In the genomic region with DNA sequence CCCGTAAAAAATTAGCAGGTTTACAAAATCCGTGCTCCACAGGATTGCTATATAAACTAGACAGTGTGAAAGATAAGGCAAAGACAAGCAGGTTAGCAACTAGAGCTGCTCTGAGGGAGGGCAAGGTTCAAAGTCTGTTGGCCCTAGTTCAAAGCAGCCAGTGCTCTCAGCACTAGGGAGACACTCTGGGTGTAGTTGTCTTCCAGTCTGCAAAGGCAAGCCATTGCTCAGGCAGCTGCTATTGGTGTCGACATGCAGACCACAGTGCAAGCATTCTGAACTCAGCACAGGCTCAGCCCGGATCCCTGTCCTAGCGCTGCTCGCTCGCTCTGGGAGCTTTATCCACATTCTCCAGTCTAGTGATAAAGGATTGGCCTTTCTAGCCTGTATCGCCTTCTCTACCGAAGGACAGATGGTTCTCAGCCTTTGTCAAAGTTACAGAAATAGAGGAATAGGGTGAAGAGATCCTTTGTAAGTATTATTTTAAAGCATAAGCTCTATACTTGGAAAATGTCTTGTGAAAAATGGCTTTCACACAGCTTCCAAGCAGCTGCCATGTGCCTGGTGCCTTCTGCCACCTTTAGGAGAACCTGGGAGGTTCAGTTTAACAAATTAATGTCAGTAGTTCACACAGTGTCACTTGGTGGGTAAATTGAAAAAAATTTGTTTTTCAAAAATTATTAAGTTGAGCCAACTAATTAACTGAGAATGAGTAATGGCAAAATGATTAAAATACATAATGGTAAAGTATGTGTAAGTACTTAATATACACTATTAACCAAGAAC, we compare ENCODE assay signal across 12 mouse cellular contexts. TPM values are rescaled to one million over a fixed set of nuclear protein-coding genes. Genes with fewer than 3 reads are reported as not detected.
DNase-seq lines count a peak whose midpoint lies in the region; ATAC-seq and TF ChIP-seq lines count a peak whose summit lies in the region.
"Had no signal": no experiment of that assay in that cellular context is flagged by ENCODE, and none has a peak within 500 bp of the region (broad histone marks: within the 10 kb centered on the region; RNA-seq: fewer than 3 reads in every experiment).

No protein-coding gene starts in this region.

- no peak for TF ChIP-seq CTCF in thymus, adult 2 months (IDR thresholded peaks at IDR 0.05; ENCODE audit: borderline replicate concordance, control insufficient read depth, extremely low read depth, insufficient read depth, low read length, poor library complexity)

- H3K36me3 ChIP-seq in kidney, embryonic 14.5 days (ENCODE audit: control insufficient read depth, insufficient read depth, low read length): no peaks in the 10 kb centered on the region
- no peaks in the 10 kb centered on the region for H3K36me3 ChIP-seq in intestine, embryonic 14.5 days (ENCODE audit: control insufficient read depth, insufficient read depth, low read length)
- H3K36me3 ChIP-seq in thymus, adult 2 months (ENCODE audit: control insufficient read depth, insufficient read depth, low read length): peaks cover 40% of the 10 kb centered on the region

- no peak for ATAC-seq in kidney, embryonic 14.5 days (ENCODE audit: low FRiP score, low TSS enrichment)
- ATAC-seq in intestine, embryonic 14.5 days (replicated peaks; ENCODE audit: low FRiP score, low TSS enrichment, low read depth): peak; percentile 68
- ATAC-seq: forebrain, embryonic 13.5 days; inflammation-experienced regulatory T-cells, adult 6 months had no signal

- TF ChIP-seq POLR2A in thymus, adult 2 months (IDR thresholded peaks at IDR 0.05; ENCODE audit: control insufficient read depth, extremely low read depth, insufficient read depth, low read length, poor library complexity): no peak

- H3K4me2 ChIP-seq in kidney, embryonic 14.5 days (replicated peaks; ENCODE audit: low read depth, low read length): no peak overlapping the region
- no peak overlapping the region for H3K4me2 ChIP-seq in intestine, embryonic 14.5 days (ENCODE audit: low read length)
- H3K4me2 ChIP-seq: forebrain, embryonic 13.5 days had no signal

- DNase-seq in kidney, adult 11 months: peak; percentile 85
- no peak for DNase-seq in intestine, embryonic 14.5 days (ENCODE audit: low spot score)
- peak; percentile 92 for DNase-seq in kidney, adult 9 months
- peak; percentile 47 for DNase-seq in thymus, adult 2 months
- no peak for DNase-seq in left cerebral cortex, postnatal 36 days (ENCODE audit: low spot score in 2 of 2)
- no peak for DNase-seq in cerebellum, adult 11-12 months
- DNase-seq: embryo, embryonic 11 days had no signal

- H3K27ac ChIP-seq in kidney, embryonic 14.5 days (ENCODE audit: low read depth, low read length): no peak overlapping the region
- no peak overlapping the region for H3K27ac ChIP-seq in intestine, embryonic 14.5 days (ENCODE audit: low read depth)
- no peak overlapping the region for H3K27ac ChIP-seq in thymus, adult 2 months (ENCODE audit: control insufficient read depth, insufficient read depth, low read length)
- H3K27ac ChIP-seq: forebrain, embryonic 13.5 days; macrophage had no signal

- WGBS in kidney, embryonic 14.5 days: 77% methylated on average over 9 of the region's 9 CpGs
- WGBS in intestine, embryonic 14.5 days: 63% methylated on average over 9 of the region's 9 CpGs
- WGBS in thymus, adult 2 months: 84% methylated on average over 9 of the region's 9 CpGs

- H3K4me3 ChIP-seq in kidney, embryonic 14.5 days (ENCODE audit: low read length): no peak overlapping the region
- no peak overlapping the region for H3K4me3 ChIP-seq in intestine, embryonic 14.5 days (ENCODE audit: low read depth, low read length)
- H3K4me3 ChIP-seq in thymus, adult 2 months (ENCODE audit: control insufficient read depth, insufficient read depth, low read length): no peak overlapping the region
- H3K4me3 ChIP-seq: forebrain, embryonic 13.5 days had no signal

- no peak overlapping the region for H3K9ac ChIP-seq in kidney, embryonic 14.5 days (ENCODE audit: low read depth, low read length)
- H3K9ac ChIP-seq in intestine, embryonic 14.5 days (ENCODE audit: low read length): no peak overlapping the region
- H3K9ac ChIP-seq: forebrain, embryonic 13.5 days had no signal

- peaks cover 5% of the 10 kb centered on the region; the same call in 1 of the 2 replicates for H3K9me3 ChIP-seq in kidney, embryonic 14.5 days (ENCODE audit: control insufficient read depth, low read length)
- no peaks in the 10 kb centered on the region for H3K9me3 ChIP-seq in intestine, embryonic 14.5 days (ENCODE audit: control insufficient read depth, low read length)
- H3K9me3 ChIP-seq: forebrain, embryonic 13.5 days had no signal

- intact Hi-C loops in left cerebral cortex, postnatal 36 days (cut with DNase I): no loop called here

- H3K27me3 ChIP-seq in kidney, embryonic 14.5 days (ENCODE audit: control insufficient read depth, insufficient read depth, low read length): no peaks in the 10 kb centered on the region
- no peaks in the 10 kb centered on the region for H3K27me3 ChIP-seq in intestine, embryonic 14.5 days (replicated peaks; ENCODE audit: control insufficient read depth, insufficient read depth, low read length)
- H3K27me3 ChIP-seq in thymus, adult 2 months (ENCODE audit: control insufficient read depth, insufficient read depth, low read length): no peaks in the 10 kb centered on the region
- H3K27me3 ChIP-seq: forebrain, embryonic 13.5 days had no signal

- H3K4me1 ChIP-seq in kidney, embryonic 14.5 days (ENCODE audit: control insufficient read depth, insufficient read depth, low read length): peaks cover under 1% of the 10 kb centered on the region; the same call in 1 of the 2 replicates
- no peaks in the 10 kb centered on the region for H3K4me1 ChIP-seq in intestine, embryonic 14.5 days (replicated peaks; ENCODE audit: control insufficient read depth, insufficient read depth, low read length)
- H3K4me1 ChIP-seq in thymus, adult 2 months (replicated peaks; ENCODE audit: control insufficient read depth, insufficient read depth, low read length): peaks cover 8% of the 10 kb centered on the region

RNA-seq across cellular contexts. Expression of a gene that starts 5.5 kb away (rescaled TPM):
- 0.17 and 0.34 TPM in 2 replicates for polyA plus RNA-seq in kidney, embryonic 14.5 days (2014; fragmentation: Nextera tagmentation; extraction: Ambion mirVana)
- 0.04 TPM in 1 of 2 replicates, not detected in the other for polyA plus RNA-seq in intestine, embryonic 14.5 days (2014; fragmentation: Nextera tagmentation; extraction: Ambion mirVana)
- 101 and 126 TPM in 2 replicates for polyA plus RNA-seq in thymus, adult 2 months (2012; rRNA removed)
- under 1 TPM; 0.17 to 0.70 TPM for total RNA-seq in left cerebral cortex, postnatal 36 days (2021)
- total RNA-seq: gastrocnemius, postnatal 4 days had no signal
- polyA plus RNA-seq: macrophage had no signal

RNA-seq across cellular contexts. Expression of a gene that starts 16.9 kb away (rescaled TPM):
- polyA plus RNA-seq in kidney, embryonic 14.5 days (2014; fragmentation: Nextera tagmentation; extraction: Ambion mirVana): 131 and 155 TPM in 2 replicates
- polyA plus RNA-seq in intestine, embryonic 14.5 days (2014; fragmentation: Nextera tagmentation; extraction: Ambion mirVana): 143 and 150 TPM in 2 replicates
- polyA plus RNA-seq in thymus, adult 2 months (2012; rRNA removed): 111 and 122 TPM in 2 replicates
- 10 to 100 TPM; 57.9 to 58.8 TPM for total RNA-seq in left cerebral cortex, postnatal 36 days (2021)

RNA-seq across cellular contexts. Expression of a gene that starts 37.3 kb away (rescaled TPM):
- 41.3 and 42.6 TPM in 2 replicates for polyA plus RNA-seq in kidney, embryonic 14.5 days (2014; fragmentation: Nextera tagmentation; extraction: Ambion mirVana)
- polyA plus RNA-seq in intestine, embryonic 14.5 days (2014; fragmentation: Nextera tagmentation; extraction: Ambion mirVana): 49.4 and 53.0 TPM in 2 replicates
- 1,267 and 1,290 TPM in 2 replicates for polyA plus RNA-seq in thymus, adult 2 months (2012; rRNA removed)
- 1 to 10 TPM; 3.0 to 3.6 TPM for total RNA-seq in left cerebral cortex, postnatal 36 days (2021)

RNA-seq across cellular contexts. Expression of a gene that starts 42.8 kb away (rescaled TPM):
- polyA plus RNA-seq in kidney, embryonic 14.5 days (2014; fragmentation: Nextera tagmentation; extraction: Ambion mirVana): 49.3 and 54.2 TPM in 2 replicates
- polyA plus RNA-seq in intestine, embryonic 14.5 days (2014; fragmentation: Nextera tagmentation; extraction: Ambion mirVana): 18.0 and 20.8 TPM in 2 replicates
- 25.3 and 26.5 TPM in 2 replicates for polyA plus RNA-seq in thymus, adult 2 months (2012; rRNA removed)
- total RNA-seq in left cerebral cortex, postnatal 36 days (2021): 10 to 100 TPM in 1 of 2 experiments, 1 to 10 TPM in 1; 9.4 to 12.7 TPM

Comparison
In these comparisons a context has a peak if more than half of its experiments do, and no peak if none do; other contexts are left out.
1. DNase-seq: peak in kidney, adult 11 months (single experiment), kidney, adult 9 months (single experiment) and thymus, adult 2 months (single experiment); none in intestine, embryonic 14.5 days (single experiment), left cerebral cortex, postnatal 36 days (0 of 2) and cerebellum, adult 11-12 months (single experiment).
2. RNA of a gene that starts 5.5 kb away (polyA plus RNA-seq): 101 to 126 TPM in thymus, adult 2 months; 0.17 to 0.34 TPM in kidney, embryonic 14.5 days and 0.04 TPM in intestine, embryonic 14.5 days; every median in the first group is over 10 times any median in the second.
3. RNA of a gene that starts 37.3 kb away (polyA plus RNA-seq): 1,267 to 1,290 TPM in thymus, adult 2 months; 49.4 to 53.0 TPM in intestine, embryonic 14.5 days and 41.3 to 42.6 TPM in kidney, embryonic 14.5 days; every median in the first group is over 10 times any median in the second.